Mouse (Mus musculus) granulocyte monocyte progenitor cell, adult 5-6 weeks (primary cell): Measurements from ENCODE around the gene Gm853. TPM values are rescaled to one million over a fixed set of nuclear protein-coding genes. Genes with fewer than 3 reads are reported as not detected.

Experiments used
- ATAC-seq: replicated peaks from 2 replicates; pipeline ENCODE4 v1.8.0; 2016; ENCODE audit warnings: mild to moderate bottlenecking, moderate TSS enrichment, inconsistent platforms; ENCODE audit not compliant: poor library complexity, severe bottlenecking
- total RNA-seq, 2 experiments: library from RNA; stranded (forward) in 1 of 2; stranded (reverse) in 1 of 2; fragments of 200-712, 200-1000 nt in 1 of 2; fragments of >200 nt in 1 of 2; fragmentation: Nextera tagmentation in 1 of 2; gene quantifications; 2 replicates each; pipeline ENCODE4 v1.2.3; 2014 to 2017

Gene Gm853
- total RNA-seq, 2 experiments from 2014 or later = not detected

DNA sequence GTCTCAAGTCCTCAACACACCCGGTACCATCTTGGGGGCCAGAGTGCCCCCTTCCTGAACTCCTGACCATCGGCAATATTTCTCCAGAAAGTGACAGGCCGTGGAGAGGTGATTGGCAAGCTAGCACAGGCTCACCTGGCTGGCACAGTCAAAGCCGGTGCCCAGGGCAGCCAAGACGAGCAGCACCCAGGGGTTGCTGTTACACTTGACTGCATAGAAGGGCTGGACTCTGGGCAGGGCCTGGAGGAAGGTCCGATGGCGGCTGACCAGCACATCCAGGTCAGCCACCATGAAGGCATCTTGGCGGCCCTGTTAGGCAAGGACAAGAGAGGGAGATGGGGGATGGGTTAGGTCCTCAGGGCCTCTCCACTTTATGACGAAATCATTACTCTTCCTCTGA is 2.0 kb downstream of the Gm853 start:
- no peak for ATAC-seq

DNA sequence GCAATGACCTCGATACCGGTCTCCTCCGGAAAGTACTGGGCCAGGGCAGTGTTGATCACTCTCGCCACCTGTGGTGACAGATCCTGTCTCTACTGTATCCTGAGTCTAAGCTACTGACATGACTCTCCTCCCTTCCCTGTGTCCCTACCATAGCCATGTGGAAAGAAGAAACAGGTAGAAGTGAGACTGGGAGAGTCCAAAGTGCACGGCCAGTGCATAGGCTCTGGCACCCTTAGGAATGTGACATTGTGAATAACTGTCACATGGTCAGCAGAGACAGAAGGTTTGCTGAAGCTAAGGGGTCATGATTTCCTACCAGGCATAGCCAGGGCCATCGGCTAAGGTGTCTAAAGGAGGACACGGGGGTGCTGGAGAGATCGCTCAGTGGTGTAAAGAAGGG is 6.8 kb downstream of the Gm853 start:
- no peak for ATAC-seq

DNA sequence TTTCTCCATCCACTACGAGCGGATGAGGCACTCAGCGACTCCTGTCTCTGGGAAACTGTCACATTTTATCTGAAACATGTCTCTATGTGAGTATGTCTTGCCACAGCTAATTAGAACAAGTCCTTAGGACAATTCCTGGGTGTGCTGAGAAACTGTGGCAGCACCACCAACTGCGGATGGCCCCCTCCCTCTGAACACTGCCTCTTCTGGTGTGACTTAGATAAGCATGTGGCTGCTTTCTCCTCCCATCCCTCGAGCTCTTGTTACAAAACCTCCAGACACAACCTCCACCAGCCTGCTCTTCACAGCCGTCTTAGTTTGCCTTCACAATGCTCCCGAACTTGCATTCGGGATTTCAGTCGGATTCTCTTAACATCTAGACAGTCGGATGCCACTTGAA is 8.3 kb downstream of the Gm853 start:
- ATAC-seq = no peak

DNA sequence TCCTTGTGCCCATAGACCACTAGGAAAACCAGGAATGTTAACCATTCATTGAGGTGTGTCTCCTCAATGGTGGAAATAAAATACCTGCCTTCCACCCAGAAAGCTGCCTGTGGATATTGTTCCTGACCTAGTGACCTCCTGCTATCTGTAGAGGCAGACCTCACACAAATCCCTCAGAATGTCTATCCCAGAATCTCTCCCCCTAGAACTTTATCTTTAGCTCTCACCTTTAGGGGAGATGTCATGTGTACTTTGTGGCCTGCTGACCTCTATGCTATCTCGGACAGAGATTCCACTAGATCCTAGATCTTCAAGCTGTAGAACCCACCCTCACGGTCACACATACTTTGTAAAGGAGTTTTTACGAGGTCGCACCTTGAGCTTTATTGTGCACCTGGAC is 9.0 kb downstream of the Gm853 start:
- ATAC-seq = no peak

DNA sequence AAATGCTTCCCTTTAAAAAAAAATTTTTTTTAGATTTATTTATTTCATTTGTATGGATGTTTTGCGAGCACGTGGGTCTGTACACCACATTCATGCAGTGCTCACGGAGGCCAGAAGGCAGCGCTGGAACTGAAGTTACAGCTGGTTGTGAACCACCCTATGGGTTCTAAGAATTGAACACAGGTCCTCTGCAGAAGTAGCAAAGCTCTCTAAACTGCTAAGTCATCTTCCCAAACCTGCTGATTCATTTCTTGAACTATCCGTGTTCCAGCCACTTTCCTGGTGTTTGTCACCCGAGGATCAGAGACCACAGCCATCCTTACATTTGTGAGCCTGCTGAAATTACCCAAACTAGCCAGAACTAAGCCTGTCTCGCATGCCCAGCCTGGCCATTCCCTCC is 9.8 kb downstream of the Gm853 start:
- no peak for ATAC-seq

DNA sequence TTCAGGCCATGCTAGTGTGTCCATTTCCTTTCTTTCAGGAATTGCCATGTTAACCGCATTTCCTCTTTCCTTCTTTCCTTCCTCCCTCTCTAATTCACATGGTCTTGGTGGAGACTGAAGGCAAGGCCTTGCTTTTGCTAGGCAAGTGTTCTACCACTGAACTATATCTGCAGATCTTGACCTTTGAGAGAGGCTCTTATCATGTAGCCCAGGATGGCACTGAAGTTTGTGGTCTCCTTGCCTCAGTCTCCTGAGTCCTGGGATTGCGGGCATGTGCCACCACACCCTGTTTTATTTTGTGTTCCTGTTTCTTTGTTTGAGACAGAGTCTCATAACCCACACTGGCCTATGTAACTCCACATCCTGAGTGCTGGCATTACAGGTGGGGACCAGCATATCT is 10.3 kb downstream of the Gm853 start:
- no peak for ATAC-seq

DNA sequence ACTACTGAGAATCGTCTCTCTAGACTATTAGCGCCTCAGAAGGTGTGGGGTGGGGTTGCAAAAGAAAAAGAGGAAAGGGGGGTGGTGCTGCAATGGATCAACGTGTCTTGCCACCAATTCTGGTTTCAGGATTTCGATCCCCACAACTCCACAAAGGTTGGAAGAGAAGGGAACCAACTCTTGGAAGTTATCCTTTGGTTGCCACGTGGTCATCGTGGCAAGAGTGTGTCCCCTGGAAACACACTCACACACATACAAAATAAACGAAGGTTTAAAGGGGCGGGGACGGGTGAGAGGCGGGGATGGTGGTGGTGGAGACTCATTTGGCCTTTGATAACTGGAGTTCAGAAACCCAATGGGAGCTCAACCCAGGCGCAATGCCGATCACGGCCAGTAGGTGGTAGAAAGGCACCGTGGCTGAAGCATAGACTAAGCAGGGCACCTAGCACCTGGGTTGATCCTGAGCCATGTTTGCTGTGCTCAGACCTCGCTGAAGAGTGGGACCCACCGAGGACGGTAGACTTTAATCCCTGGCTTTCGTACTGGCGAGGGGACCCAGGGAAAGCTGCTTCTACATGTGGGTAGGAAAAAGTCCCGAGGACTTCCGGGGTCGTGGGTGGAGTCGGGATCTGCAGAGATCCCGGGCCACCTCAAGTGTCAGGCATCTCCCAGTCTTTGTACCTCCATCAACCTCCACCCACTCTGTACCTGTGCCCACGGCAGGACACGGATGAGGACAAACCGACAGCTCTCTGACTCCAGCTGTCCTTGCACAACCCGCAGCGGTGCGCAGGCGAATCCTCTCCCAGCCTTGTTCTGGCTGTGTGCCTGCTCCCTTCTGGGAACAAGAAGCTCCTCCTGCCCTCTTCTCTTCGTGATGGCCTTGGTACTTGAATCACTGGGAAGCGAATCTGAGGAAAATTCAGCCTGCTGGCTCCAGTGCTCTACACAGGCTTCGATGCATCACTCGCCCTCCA is 23.2 kb downstream of the Gm853 start:
- ATAC-seq = peak; percentile 86

DNA sequence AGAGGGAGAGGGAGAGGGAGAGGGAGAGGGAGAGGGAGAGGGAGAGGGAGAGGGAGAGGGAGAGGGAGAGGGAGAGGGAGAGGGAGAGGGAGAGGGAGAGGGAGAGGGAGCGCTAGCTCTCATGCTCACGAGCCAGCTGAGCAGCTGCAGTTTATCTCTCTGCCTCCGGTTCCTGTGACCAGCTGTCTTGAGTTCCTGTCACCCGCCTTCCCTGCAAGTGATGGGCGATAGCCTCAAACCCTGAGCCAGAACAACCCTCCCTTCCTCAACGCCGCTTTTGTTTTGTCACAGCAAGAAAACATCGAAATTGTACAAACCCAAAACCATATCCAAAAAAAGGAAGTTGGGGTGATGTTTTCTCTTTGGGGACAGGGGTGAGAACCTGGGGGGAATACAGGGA is 25.7 kb downstream of the Gm853 start:
- ATAC-seq = no peak

DNA sequence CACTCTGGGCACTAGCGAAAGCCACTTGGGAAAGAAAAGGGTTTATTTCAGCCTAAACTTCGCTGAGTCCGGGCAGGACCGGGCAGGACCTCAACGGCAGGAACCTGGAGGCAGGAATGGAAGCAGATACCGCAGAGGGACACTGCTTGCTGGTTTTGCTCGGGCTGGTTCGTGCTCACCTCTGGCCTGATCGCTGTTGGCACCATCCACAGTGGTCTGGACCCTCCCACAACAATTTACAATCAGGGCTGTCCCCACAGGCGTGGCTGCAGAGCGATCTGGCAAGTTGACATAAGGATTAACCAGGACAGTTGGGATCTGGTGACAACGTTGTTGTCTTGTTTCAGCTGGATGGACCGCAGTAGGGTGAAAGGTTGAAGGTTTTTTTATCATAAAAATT is 26.3 kb downstream of the Gm853 start:
- ATAC-seq = no peak

DNA sequence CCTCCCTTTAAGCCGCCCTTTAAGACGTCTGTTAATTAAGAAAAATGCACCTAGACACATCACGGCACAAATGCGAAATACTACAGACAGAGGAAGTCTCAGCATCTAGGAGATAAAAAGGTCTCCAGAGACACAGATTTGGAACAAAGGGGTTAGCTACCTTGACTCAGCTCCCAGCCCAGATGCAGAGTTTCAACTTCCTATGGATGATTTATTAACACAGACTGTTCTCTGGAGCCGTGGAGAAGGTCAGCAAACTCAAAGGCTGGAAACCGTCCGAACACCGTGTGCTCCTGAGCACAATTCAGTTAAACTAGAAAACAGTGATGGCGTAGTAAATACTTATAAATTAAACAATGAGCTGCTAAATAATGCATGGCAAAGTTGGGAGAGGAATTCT is 29.9 kb downstream of the Gm853 start:
- no peak for ATAC-seq

DNA sequence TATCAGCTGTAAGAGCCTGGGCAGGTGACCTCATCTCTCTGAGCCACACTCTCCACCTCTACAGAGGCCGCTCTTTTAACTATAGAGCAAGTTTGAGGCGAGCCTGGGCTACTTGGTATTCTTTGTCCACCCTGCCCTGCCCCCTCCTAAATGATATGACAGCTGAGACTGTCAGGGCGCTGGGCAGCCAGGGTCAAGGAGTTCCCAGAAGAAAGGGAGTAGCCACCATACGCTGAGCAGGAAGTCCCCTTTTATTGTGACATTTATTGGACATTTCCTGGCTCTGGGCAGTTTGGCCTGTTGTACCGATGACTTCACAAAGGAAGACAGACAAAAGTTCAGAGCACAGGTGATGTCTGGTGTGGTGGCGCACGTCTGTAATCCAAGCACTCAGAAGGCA is 32.6 kb downstream of the Gm853 start:
- no peak for ATAC-seq

DNA sequence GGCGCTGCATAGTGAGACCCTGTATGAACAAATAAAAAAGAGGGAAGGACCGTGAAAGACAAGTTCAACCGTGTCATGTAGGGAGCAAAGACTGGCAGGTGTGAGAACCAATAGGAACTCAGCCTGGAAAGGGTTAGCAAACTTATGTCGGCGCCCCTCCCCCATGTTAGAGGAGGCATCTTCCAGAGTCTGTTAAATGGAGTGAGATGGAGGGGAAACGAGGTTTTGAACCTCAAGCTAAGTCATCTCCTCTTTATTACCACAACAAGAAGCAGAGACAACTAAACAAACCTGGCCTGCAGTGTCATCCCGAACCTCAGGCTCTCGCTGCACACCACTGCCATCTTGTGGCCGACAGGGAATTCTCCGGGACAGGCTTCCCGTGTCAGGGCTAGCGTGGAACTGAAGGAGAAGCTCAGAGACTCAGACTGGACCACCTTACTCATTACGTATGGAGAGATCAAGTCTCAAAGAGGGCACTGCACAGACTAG is 33.3 kb downstream of the Gm853 start:
- peak; percentile 98 for ATAC-seq

DNA sequence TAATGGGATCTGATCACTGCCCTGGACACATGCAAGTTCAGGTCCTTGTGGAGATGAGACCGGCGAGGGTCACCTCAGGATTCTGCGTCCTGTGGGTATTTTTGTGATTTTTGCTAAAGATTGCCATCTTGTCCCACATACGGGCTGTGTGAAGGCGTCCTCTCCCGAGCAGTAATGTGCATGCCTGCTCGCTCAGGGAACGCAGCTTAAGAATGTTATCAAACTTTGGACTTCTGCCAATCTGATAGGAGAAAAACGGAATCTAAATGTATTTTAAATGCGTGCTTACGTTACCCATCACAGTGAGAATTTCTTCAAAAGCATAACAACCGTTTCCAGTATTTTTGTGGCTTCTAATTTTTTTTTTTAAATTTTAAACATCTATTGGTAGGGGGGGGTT is 35.3 kb downstream of the Gm853 start:
- ATAC-seq = no peak

DNA sequence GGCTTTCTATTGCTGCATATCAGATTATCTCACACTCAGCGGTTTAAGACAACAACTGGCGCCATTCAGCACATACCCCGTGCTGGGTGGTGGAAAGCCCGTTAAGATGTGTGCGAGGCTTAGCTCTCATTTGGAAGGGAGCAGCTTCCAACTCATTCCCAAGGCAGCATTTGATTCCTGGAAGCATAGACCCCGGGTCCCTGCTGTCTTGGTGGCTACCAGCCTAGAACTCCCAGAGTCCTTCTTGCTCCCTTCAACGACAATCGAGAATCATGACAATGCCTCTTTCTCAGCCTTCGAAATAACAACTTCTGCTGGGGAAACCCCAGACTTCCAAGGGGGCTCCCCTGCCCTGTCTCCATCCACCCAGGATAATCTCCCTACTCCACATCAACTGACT is 35.8 kb downstream of the Gm853 start:
- ATAC-seq = no peak

DNA sequence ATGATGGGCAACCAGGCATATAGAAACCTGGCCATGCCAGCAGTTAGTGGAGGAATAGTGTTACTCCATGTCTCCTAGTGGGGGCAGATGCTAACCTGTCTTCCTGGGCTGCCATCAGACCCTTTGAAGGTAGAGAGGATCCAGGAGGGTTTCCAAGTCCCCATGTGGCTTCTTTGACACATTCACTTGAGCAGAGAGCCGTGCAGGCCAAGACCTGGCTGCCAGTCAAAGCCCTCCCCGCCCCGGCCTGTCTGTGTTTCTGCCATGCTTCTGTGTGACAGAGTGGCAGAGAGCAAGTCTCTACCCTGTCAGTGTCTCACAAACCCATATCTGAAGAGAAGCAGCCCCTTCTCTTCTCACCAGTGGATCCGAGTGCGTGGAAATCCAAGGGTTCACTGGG is 38.3 kb downstream of the Gm853 start:
- ATAC-seq = no peak

DNA sequence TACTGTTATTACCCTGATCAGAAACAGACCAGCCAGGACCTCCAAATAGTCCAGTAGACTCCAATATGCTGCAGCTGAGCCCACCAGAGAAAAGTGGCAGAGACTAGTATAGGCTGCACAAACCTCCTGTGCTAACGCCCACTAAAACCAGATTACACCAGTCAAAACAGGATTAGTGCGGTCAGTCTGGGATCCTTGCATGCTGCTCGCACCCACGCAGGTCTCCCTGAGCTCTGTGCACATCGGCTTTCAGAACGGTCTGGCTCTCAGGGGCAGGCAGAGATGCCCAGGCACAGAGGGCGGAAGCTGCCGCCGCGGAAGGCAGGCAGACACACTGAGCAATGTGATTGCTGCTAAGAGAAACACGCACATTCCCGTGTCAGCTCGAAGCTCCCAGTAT is 39.2 kb downstream of the Gm853 start:
- no peak for ATAC-seq

DNA sequence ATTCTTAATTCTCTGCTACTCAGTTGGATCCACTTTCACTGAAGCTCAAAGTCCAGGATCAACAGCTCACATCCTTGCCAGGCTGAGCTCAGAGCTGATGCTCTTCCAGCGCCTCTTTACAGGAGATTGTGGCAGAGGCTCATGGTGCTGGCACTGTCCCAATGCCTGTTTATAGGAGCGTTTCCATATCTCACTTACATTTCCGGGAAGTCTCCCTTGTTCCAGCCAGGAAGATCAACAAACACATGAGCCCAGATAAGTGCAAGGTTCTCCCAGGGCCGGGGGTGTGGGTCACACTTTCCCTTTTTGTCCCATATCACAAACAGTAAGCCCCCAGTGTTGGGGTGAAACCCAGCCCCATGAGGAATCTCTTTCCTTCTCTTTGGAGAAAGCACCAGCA is 40.3 kb downstream of the Gm853 start:
- no peak for ATAC-seq

DNA sequence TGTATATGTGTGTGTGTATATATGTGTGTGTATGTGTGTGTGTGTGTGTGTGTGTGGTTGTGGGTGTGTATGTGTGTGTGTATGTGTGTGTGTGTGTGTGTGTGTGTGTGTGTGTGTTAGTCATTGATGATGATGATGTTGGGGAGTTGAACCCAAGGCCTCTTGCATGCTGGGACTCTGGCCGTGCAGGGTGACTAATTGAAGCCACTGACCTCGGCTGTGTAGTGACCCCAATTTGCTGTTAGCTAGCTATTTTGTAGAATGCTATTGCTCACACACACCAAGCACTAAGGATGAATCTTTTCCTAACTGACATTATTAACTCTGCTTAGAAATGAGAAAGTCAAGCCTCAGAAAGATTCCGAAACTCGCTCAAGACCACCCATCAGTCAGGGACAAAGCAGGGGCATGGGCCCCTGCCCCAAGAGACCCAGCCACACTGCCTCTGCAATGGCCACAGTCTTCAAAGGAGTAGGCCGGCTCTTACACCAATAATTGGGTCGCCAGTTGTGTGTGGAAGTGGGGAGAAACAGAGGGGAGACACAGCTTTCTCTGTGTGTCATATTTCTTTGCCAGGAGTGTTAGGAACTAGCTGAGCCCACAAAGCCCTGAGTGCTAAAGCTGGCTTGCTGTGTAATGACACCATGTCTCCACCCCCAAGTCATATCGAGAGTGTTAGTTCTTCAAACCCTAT is 41.1 kb downstream of the Gm853 start:
- no peak for ATAC-seq

DNA sequence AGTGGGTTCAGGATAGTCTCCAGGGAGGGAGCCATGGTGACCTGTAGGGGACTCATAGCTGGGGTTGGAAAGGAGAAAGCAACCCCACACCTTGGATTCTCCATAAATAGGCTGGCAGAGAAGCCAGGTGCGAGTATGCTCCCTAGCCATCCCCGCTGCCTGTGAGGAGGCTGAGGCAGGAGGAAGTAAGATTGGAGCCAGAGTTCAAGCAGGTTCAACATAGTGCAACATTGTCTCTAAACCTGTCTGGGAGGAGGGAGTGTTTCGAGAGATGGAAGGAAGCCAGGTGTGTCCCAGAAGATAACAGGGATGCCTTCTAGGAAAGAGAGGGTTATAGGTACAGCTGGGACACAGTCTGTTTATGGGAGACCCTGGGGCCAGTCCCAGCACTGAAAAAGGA is 42.3 kb downstream of the Gm853 start:
- ATAC-seq = no peak

DNA sequence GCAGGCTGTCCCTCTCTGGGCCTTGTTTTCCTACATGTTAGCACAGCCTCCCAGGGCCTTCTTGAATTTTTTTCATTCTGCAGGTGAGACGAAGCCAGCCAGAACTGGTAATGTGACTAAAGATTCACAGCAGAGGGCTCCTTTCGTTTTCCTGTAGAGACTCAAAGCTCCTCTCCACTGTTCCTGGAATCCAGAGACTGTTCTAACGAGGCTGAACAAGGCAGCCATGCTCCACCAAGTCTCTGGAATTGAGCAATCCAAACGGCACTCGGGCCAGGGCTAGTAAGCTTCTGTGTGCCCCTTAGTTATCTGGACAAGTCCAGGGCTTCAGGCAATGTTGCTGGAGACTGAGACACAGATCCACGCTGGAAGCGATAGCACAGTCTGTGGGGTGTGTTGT is 44.7 kb downstream of the Gm853 start:
- no peak for ATAC-seq

DNA sequence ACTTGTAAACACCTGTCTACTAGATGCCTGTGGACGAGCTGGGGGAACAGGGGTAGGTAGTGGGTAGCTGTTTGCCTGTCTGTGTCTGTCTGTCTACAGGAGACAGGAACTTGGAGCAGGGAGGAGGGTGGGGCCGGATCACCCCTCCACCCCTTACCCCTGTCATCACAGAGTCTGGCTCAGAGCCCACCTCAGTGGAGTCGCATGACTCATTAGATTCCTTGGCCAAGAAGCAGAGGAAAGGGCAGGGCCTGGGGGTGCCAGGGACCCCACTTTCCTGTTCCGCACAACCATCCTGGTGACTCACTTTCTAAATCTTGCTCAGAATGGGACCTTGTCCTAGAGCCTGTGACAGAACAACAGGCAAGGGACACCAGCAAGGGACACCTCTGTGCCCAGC is 45.1 kb downstream of the Gm853 start:
- ATAC-seq = peak; percentile 47
